Mouse (Mus musculus): ENCODE measurements around the gene Zbtb2.

Zbtb2 gene

DNA sequence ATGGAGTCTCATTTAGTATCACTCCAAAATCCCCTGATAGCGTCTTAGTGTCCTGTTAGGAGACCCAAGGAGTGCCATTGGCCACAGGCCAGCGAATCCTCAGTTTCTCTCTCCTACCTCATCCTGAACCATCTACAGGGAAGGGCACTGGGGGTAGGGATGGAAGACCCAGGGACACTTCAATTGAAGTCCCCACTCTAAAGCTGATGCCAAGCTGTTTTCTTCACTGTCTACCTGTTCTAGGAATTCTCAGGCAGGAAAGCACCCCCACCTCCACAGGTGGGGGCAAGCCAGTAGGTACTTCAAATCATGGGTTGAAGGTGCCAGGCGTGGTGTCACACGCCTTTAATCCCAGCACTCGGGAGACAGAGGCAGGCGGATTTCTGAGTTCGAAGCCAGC, 3.7 kb downstream of the Zbtb2 start:
- no peak for DNase-seq

GRCm38 (mm10) chr10:4380748-4381147, 7.2 kb downstream of the Zbtb2 start:
- DNase-seq = no peak

GRCm38 (mm10) chr10:4376931-4377330, 11.0 kb downstream of the Zbtb2 start:
- no peak for DNase-seq

- peak; percentile 38 for DNase-seq
Observed at GRCm38 (mm10) chr10:4376461-4376860, 11.4 kb downstream of the Zbtb2 start.

DNA sequence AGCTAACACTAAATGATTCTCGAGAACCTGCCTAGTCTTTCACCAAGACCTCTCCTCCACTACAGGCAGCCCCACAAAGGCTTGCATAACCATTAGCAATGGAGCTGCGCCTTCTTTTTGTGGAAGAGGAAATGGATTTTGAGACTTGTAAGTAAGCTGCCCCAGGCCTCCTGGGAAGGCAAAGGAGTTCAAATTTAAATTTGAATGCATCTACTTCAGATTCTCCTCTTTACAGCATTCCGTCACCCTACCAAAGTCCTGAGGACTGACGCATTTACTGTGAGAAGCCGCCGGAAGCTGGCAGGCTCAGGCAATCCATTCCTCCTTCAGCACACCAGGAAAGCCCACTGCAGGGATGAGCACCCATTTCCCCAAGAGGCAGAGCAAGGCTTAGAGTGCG, 12.6 kb downstream of the Zbtb2 start:
- no peak for DNase-seq

GRCm38 (mm10) chr10:4374734-4375133, 13.2 kb downstream of the Zbtb2 start:
- DNase-seq = no peak

GRCm38 (mm10) chr10:4374239-4374638, 13.7 kb downstream of the Zbtb2 start:
- no peak for DNase-seq

GRCm38 (mm10) chr10:4373558-4373957, 14.3 kb downstream of the Zbtb2 start:
- no peak for DNase-seq

DNA sequence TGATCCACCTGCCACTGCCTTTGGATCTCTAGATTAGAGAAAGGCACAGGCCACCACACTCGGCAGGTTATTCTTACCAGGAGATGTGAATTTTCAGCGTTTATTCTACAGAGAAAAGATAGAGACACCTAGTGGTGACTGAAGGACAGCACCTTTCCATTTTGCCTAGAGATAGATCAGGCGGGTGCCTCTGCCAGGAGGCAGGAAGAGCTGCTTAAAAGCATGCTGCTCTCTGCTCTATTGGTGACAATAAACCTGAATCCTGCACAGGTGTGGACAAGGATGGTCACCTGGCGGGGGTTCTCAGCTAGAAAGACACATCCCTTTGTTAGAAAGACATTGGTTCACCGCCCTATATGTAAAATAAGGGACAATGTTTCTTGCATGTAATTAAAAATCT, 15.9 kb downstream of the Zbtb2 start:
- peak; percentile 56 for DNase-seq

GRCm38 (mm10) chr10:4370105-4370504, 17.8 kb downstream of the Zbtb2 start:
- no peak for DNase-seq

- no peak for DNase-seq
Observed at GRCm38 (mm10) chr10:4364618-4365017, 23.3 kb downstream of the Zbtb2 start.

- no peak for DNase-seq
Observed at GRCm38 (mm10) chr10:4357435-4357834, 30.5 kb downstream of the Zbtb2 start.

DNA sequence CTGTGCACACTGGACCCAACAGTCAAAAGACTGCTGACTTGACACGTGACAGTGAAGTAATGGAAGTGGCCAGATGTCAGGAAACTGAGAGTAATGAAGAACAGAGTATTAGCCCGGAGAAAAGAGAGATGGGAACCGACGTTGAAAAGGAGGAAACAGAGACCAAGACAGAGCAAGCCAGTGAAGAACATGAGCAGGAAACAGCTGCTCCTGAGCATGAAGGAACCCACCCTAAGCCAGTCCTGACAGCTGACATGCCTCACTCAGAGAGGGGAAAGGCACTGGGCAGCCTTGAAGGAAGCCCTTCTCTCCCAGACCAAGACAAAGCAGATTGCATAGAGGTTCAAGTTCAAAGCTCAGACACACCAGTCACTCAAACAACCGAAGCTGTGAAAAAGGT, 31.3 kb downstream of the Zbtb2 start:
- no peak for DNase-seq

- no peak for DNase-seq
Observed at GRCm38 (mm10) chr10:4355882-4356451, 31.9 kb downstream of the Zbtb2 start.

- DNase-seq = no peak
Observed at GRCm38 (mm10) chr10:4354371-4355260, 33.3 kb downstream of the Zbtb2 start.

DNA sequence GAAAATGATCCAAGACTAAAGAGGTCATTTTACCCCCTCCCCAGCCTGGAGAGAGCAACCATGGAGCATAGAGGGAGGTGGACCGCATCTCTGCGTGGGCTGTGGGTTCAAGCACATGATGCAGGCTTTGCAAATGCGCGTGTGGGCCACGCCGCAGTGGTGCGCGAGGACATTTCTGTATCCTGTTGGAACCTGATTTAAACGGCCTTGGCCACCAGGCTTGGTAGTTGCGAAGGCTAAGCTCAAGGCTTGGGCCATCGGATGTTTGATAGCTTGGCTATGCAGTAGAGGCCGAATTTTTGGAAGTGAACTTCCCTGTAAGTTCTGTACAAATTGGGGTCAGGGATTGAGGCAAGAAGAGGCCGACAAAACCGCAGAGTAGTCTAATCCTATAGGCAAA, 40.3 kb downstream of the Zbtb2 start:
- DNase-seq = no peak

DNA sequence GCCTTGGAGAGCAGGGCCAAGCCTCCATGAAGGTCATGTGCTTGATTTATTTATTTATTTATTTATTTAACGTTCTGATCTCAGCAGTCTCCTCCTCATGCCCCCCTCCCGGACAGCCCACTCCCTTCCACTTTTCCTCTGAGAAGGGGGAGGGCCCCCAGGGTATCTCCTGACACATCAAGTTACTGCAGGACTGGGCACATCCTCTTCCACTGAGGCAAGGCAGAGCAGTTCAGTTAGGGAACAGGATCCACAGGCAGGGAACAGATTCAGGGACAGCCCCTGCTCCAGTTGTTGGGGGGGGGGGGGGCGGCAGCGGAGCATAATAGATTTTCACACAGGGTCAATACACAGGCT, 40.8 kb downstream of the Zbtb2 start:
- DNase-seq = no peak

DNA sequence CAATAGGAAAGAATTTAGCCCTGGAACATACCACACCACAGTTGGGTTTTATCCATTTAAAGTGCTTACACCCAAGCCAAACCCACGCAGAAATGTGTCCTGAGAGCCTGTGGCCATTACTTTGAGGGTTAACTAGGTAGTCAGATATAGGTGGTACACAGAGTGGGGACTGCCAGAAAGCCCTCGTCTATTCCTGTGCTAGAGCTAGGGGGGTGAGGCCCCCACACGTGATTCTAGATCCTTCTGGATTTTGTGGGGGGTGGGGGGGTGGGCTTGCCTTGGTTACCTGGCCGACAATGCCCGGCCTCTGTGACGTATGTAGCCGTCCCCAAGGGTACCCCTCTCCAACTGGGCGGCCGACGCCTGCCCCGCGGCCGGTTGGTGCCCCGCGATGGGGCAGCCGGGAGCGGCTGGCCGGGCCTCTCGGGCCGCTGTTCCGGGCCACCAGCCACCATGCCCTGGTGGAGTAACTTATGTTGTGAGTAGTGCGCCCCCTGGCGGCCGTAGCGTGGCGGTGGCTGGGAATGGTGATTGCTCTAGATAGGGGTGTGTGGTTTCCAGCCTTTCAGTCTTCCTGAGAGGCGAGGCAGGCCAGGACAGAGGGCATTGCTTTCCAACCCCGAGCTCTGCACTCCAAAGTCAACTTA, 41.3 kb downstream of the Zbtb2 start:
- peak; percentile 96 for DNase-seq

- DNase-seq = peak; percentile 73
Observed at GRCm38 (mm10) chr10:4341430-4341829, 46.5 kb downstream of the Zbtb2 start.

DNA sequence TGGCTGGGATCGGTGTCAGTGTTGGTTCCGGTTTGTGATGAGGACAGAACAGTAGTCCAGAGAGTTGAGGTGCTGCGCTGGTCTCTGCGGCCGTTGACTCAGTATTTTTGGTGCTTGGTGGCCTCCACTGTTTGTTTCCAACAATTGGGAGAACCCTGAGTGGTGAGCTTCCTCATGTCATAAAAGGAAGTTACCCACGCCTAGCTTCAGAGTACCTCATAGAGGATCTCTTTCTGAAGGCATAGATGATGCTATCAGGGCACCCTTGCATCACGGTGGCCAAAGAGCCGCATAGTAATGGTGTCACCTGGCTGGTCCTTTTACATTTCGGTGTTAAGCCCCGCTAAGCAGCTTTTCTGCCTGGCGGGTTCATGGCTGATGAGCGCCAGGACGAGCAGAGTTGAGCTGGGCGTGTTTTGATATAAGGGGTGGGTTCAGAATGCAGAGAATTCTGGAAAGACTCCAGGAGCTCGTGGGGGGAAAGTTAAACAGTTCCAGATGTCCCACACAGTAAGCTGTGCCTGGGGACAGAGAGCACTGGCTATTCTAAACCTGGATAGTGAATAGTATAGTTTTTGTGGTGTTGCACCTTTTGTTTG, 48.9 kb downstream of the Zbtb2 start:
- DNase-seq = peak; percentile 71

- peak; percentile 92 for DNase-seq
Observed at GRCm38 (mm10) chr10:4334039-4334683, 53.7 kb downstream of the Zbtb2 start.

DNA sequence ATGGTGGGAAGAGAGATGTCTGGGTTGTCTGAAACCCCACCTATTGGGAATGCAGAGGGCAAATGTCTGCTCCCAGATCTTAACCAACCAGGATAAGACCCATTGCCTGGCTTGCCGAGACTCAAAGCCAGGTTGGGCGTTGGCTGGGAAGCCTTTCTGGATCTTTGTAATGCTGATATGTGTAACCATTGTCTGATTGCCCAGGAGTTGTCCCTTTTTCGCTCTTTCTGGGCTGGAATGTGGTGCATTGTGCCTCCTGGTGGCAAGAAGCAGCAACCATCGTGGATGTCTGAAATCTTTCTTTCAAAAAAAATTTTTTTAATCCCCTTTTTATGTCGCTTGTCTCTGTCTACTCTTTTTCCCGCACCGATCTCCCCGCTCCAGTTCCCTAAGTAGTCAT, 54.6 kb downstream of the Zbtb2 start:
- peak; percentile 83 for DNase-seq
